Mouse (Mus musculus) lung, adult 2 months (tissue): ENCODE data around the gene Nxnl1.

Source experiments
- CTCF ChIP-seq: fragments of 200-500 bp; IDR thresholded peaks from 2 replicates; pipeline ENCODE4 v1.5.1; 2011; ENCODE audit warnings: mild to moderate bottlenecking, low read length, control low read depth; ENCODE audit not compliant: insufficient read depth
- POLR2A ChIP-seq: fragments of 200-500 bp; IDR thresholded peaks from 2 replicates; pipeline ENCODE4 v1.6.1; 2011; ENCODE audit warnings: low read depth, mild to moderate bottlenecking, control low read depth, low read length, borderline replicate concordance; ENCODE audit errors: extremely low read depth

DNA sequence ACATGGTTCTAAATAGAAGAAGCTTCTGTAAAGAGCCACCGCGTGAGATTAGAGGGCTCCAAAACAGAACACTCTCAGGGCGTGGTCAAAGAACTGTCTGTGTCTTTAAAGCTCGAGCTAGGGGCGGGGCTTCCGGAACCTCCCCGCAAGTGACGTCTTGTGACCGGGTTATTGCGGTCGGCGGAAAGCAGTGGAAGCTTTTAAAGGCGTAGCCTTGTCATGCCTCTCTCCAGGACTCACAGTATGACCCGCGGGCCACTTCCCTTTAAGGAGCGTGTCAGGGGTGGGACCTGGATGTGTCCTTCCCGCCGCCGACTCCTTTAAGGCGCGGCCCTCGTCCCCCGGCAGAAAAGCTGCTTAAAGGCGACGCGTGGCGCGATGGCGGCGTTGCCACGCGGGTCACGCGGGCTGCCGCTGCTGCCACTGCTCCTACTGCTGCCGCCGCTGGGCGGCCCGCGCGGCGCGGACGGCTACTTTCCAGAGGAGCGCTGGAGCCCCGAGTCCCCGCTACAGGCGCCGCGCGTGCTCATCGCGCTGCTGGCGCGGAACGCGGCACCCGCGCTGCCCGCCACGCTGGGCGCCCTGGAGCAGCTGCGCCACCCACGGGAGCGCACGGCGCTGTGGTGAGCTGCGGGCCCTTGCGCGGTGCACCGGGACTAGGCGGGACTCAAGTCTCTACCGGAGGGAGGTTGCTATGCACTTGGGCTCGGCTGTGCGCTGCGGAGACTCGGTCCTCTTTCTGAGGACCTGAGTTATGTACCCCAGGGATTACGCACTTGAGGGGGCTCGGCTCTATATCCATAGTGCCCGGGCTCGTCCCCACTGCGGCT lies 44.6 kb upstream of the Nxnl1 start, which contains the start of gene Colgalt1:
- TF ChIP-seq CTCF, result no peak
- peak; percentile 58; the same call in 1 of the 2 replicates for TF ChIP-seq POLR2A
